Mouse (Mus musculus): ENCODE results near the gene Efhd1.
A peak's percentile ranks its signal among the peaks of the same experiment; 100 is the strongest.

Gene Efhd1

DNA sequence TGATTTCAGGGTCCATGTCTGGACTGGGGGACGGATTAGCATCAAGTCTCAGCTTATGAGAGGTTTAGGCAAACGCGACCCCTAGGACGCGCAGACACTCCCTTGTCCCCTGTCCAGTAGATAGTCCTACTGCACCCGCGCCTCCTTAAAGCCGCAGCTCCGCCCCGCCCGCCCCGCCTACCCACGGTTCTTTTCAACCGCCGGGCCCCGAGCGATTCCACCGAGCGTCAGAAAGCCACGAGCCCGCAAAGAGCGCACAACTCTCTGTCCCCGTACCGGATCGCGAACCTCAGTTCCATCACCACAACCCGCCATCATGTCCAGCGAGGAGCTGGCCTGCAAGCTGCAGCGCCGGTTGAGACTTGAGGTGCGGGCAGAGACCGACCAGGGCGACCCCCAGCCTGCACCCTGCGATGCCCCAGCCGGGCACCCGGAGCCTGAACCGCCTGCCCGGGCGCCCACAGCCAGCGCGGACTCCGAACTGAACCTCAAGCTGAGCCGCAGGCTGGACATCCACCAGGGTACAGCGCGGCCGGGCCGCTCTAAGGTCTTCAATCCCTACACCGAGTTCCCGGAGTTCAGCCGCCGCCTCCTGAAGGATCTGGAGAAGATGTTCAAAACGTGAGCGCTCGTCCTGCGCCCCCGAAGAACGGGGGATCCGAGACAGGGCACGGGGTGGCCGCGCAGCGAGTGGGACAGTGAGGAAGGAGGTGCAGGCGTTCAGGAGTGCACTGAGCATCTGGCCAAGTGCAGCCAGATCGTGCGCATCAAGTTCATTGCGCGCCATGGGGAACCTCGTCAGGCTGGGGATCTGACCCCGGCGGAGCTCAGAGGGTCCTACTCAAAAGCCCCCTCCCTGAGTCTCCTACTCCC, at the start of gene Efhd1:
TSS of gene Efhd1 (plus strand) at position 230 of the 873 bp plus-strand sequence.
- DNase-seq (ENCODE audit: low spot score) = no peak

DNA sequence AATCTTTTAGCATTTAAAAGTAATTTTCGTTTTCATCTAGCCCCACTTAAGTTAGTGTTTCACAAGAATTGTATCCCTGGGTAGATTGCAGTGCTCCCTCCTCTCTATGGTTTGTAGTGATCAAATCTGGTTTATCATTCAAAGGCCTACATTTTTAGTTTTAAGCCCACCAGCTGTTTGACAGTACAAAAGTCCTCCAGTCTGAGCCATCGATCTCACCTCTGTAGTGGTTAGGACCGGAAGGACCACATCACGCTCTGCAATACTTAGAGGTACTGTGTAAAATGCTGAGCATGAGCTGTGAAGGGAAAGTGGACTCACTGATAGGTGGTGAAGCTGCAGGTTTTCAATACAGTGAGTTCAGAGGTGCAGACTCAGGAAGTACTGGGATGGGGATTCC, 49.4 kb upstream of the Efhd1 start:
- DNase-seq (ENCODE audit: low spot score) = no peak

DNA sequence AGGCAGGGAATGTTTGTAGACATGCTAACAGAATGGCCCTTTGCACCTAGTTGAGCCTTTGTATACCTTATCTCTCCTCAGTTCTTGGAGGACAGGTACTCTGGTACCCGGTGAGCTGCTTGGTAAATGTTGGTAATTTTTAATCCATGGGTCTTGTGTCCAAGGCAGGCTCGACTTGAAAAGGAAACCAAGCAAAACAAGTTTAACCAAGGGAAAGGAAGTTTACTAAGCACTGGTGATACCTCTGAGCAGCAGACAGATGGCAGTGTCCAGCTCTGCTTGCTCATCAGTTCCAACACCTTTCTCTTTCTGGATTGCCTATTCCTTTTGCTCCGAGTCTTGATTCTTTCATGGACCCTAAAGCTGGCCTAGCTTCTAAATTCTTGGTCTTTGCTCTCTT, 46.2 kb upstream of the Efhd1 start:
- DNase-seq (ENCODE audit: low spot score) = no peak

DNA sequence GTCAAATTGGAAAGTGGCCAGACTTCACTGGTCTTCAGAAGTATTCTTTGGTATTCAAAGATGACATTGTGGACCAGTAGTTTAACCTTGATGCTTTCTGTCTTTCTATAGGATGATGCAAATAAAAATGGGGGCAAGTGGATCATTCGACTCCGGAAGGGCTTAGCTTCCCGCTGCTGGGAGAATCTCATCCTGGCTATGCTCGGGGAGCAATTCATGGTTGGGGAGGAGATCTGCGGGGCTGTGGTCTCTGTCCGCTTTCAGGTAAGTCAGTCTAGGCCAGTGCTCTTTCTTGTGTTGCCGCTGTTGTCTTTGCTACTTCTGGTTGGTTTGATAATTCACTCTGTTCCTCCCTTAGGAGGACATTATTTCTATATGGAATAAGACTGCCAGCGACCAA, 38.4 kb upstream of the Efhd1 start:
- DNase-seq (ENCODE audit: low spot score) = no peak

DNA sequence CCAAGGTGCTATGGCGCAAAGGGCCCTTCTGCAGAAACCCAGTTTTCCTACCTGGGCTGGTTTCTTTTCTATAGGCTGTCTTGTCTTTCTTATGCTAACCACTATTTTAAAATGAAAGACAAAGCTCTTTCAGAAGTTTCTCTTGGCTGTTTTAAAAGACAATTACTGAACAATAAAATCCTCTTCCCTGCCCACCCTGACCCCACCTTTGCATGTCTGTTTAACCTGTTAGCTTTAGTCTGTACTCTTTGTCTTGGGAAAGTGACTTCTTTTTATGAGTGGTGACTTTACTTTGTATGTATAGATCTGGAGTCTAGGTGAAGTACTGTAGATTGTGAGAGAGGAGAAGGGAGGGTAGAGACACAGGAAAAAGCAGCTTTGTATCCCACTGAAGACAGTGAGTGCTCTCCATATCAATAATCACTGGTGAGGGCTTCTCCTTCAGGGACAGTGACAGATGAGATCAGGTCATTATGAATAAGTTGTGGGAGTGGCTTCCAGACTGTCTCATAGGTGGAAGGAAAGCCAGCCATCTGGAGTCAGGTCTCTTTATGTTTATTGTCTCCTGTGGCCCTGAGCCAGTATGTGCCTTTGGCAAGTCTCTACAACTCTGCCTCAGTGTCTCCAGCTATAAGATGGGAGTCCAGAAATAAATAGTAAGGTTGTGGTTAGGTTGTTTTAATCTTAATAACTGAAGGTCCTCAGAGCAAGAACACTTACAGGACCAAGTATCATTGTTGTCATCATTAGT, 37.6 kb upstream of the Efhd1 start:
- no peak for DNase-seq (ENCODE audit: low spot score)

DNA sequence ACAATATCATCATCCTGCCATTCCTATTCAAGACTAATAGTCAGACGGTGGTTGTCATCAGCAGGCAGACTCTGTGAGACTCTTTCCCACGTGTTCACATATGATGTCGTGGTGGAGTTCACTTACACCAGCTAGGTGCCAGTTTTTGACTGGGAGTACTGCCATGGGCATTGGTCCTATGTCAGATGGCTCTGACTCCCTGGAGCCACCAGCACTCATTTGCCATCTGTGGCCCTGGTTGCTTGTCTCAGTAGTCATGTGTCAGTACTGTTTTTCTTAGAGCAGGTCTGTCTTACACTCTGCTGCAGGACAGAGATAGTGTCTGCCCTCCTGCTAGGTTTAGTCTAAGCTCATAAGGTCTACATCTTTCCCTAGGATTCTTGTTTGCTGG, 37.0 kb upstream of the Efhd1 start:
- DNase-seq (ENCODE audit: low spot score) = no peak

DNA sequence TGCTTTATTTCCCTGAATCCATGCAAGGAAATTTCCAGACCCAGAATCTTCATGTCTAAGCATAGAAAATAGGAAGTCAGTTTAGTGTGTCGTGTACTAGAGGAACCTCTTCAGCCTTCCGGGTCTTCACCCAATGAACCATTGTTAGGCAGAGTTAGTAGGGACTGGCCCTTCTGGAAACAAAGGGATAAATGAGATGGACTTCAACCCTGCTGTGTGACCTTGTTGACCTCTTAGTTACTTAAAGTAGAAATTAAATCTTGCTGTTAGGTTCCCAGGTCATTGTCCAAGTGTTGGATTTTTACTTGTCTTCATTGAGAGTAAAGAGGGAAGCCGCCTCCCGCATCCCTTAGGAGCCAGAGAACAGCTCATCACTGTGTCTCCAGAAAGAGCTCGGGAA, 33.6 kb upstream of the Efhd1 start:
- no peak for DNase-seq (ENCODE audit: low spot score)

DNA sequence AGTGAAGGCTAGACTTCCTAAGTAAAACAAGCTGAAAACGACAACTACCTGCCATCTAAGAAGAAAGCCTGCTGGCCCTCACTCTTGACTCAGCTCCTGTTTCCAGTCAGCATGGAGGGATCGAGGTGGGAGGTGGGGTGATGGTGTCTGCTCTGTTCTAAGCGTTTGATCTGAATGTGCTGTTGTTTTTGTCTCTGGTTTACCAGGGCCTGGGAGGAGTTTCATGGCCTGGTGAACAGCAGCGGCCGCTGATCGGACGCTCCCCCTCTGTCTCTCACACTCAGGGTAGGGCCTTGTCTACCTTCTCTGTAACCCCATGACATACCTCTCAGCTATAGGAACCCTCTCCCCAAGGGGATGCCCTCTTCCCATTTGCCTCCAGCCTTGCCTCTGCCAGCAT, 32.0 kb upstream of the Efhd1 start:
- no peak for DNase-seq (ENCODE audit: low spot score)

DNA sequence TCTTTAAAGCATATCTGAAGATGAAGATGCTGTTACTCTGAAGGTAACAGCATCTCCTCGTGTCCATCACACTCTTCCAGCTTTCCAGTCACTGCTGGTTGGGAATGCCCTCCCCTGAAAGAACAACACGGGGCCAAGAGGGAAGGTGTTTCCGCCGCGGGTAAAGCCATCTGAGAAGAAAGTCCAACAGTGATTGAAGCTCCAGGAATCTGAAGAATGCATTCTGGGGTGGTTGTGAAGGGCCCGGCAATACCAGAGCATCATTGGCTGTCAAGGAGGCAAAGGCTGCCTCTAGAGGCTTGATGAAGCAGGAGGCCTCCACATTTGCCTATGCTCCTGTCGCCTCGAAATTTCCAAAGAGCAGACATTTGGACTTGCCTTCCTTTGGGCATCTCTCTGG, 25.1 kb upstream of the Efhd1 start:
- no peak for DNase-seq (ENCODE audit: low spot score)

DNA sequence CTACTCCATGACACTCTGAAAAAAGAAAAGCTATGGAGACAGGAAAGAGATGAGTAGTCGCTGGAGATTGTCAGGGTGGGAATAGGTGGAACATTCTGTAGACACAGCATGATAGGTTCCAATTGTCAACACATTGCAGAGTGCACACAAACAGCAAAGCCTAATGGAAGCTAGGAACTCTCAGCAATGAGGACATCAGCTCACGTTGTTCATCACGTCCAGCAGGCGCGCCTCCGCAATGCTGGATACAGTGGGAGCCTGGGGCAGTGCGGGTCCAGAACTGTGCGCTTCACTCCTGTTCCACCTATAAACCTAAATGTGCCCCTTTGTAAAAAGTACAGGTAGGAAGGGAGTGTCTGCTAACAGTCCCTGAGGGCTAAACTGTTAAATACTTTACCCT, 21.1 kb upstream of the Efhd1 start:
- DNase-seq (ENCODE audit: low spot score) = no peak

DNA sequence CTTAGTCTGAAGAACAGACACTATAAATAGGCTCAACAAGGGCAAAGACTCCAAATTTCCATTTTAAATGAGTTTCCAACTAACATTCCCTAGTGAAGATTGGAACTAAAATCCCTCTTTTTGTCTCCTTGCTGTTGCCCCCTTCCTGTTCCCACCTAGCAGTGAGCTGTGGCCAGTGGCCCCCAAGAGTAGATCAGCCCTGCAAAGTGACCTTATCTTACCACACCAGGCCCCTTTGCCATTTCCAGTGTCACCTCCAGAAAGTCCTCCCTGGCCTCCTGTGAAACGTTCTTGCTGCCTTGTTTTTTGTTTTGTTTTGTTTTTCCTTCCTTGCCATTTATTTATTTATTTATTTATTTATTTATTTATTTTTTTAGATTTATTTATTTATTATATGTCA, 18.7 kb upstream of the Efhd1 start:
- DNase-seq (ENCODE audit: low spot score) = no peak

DNA sequence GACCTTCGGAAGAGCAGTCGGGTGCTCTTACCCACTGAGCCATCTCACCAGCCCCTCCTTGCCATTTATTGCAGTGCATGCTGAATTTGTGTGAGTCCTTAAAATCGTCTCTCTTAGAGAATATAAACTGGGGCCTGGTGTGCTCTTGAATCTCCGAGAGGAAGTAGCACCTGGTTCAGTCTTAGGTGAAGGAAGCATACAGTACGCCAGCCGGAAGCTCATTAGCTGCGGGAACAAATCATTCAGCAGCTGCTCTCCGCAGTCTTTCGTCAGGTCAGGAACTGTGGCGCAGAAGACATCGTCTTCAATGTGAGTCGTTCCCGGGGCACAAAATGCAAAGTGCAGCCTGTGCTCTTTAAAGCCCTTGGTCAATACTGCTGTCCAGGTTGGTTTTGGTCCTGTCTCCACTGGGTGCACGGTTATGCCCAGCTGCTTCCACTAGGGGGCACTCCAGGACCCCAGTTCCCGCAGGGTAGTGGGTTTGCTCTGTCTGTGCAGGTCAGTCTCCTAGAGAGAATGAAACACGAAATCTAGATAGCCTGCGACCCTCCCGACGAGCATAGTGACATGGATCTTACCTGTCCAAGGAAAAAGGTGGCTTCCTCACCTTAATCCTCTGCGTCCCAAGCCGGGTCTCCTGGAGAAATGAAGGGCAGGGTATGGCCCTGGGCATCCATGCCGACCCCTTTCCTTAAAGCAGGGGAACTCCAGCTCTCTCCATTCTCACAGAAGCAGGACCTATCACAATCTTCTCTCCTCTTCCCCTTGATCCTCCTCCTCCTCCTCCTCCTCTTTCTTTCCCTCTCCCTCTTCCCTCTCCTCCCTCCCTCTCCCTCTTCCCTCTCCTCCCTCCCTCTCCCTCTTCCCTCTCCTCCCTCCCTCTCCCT, 18.0 kb upstream of the Efhd1 start:
- DNase-seq (ENCODE audit: low spot score) = peak; percentile 88

DNA sequence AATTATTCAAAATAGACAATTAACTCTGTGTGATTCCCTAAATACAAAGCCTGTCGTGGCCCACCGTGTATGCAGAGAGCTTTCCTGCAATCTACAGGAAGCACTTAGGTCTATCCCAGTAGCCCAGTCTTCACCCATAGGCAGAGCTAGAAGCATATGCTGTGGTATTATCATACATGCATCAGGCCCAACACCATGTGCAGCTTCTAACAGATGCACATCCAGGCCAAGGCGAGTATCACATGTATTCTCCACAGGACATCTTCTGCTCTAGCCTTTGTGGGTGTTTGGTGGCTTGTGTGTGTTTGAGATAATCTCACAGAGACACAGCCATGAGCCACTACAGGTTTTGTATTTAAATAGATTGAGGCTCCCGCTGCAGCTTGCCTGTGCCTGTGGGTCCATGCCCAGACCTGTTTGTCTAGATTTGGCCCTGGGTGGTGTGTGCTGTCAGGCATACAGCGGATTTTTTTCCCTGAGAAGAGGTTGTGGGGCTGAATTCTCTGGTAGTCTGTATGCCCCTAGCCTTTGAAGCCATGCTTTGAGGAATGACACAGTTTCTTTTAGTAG, 12.0 kb upstream of the Efhd1 start:
- no peak for DNase-seq (ENCODE audit: low spot score)

DNA sequence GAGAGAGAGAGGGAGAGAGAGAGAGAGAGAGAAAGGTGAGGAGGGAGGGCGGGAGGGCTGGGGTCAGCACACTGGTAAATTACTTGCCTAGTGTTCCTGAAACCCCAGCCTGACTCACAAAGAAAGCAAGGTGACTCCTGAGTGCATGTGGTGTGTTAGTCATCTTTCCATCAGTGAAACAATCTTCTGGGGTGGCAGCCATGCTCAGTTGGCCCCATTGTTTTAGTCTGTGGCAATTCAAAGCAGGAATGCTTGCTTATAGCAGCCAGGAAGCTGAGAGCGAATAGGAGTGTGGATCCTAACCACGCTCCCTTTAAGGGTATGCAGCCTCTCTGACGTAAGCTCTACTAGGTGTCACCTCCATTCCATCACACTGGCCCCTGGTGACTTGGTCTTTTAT, 9.0 kb upstream of the Efhd1 start:
- no peak for DNase-seq (ENCODE audit: low spot score)

DNA sequence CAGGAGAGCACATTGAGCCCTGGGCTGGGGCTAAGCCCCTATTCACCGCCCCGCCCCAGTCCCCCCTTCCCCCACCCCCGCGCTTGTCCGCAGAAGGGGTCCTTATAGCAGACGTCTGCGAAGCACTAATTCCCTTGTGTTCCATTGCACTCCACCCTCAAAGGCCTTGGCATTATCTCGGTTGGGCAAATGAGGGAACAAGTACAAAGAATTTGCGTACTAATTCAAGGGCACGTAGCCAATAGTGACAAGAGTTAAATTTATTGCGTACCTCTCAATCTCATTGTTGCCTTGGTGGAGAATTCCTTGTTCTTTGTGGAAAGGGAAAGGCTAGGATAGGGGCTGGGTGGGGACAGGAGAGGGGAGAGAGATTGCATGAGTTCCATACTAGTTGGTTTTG, 6.5 kb upstream of the Efhd1 start:
- DNase-seq (ENCODE audit: low spot score) = no peak

DNA sequence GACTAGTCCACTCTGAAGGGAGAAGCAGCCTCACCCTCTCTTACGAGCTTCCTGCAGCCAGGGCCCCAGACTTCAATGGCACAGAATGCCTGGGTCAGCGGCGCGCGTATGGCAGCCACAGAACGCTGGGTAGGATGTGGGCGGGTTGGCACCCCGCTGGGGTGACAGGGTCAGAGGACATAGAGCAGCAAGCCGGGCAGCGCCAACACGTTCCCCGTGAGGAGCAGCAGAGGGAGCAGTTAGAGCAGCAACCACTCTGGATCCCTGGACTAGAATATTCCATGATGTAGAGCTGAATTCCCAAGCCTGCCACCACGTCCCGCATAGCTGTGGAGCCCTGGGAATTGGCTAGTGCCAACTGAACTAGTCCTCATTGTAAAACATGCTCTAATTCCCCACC, 5.7 kb upstream of the Efhd1 start:
- DNase-seq (ENCODE audit: low spot score) = no peak

DNA sequence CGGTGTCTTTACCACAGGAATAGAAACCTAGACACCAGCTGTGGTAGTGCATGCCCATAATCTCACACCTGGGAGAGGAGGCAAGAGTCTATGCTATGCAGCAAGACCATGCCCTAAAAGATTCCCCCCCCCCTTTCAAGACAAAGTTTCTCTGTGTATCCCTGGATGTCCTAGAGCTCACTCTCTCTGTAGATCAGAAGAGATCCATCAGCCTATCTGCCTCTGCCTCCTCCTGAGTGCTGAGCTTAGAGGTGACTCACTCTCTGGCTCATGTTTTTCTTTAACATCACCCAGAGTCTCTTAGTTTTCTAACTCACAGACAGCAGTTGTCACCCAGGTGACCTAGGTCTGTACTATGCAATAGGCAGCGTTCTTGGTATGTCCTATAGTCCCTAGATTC, 4.8 kb upstream of the Efhd1 start:
- DNase-seq (ENCODE audit: low spot score) = no peak

DNA sequence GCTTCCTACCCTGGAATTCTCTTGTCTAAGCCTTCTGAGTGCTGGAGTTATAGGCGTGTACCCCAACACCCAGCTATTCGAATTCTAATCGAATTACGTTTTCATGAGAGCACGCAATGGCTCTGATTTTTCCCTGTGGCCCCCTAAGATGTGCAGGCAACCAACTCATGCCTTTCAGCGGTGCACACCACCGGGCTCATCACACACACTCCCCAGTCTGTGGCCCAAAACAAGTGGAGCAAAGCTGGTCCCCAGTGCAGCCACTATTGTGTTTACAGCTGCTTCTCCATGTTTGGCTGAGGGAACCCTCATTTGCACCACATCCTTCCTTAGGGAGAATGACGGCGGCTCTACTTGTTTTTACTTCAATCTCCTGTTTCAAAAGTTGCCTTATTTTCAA, 906 bp upstream of the Efhd1 start:
- DNase-seq (ENCODE audit: low spot score) = no peak

DNA sequence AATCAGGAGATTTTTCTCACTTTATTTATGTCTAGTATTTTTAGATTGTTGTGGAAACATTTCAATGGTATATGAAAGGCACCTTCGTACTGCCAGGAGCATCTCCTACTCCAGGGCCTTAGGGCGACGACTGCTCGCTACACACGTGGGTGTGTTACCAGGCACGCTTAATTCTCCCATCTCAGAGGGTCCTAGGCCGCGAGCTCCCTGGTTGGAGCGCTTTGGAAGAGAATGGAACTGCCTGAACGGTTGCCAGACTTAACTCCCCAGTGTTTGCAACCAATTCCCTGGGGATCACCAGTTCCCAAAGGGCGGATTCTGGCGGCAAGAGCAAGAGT, 398 bp upstream of the Efhd1 start:
- DNase-seq (ENCODE audit: low spot score) = no peak

DNA sequence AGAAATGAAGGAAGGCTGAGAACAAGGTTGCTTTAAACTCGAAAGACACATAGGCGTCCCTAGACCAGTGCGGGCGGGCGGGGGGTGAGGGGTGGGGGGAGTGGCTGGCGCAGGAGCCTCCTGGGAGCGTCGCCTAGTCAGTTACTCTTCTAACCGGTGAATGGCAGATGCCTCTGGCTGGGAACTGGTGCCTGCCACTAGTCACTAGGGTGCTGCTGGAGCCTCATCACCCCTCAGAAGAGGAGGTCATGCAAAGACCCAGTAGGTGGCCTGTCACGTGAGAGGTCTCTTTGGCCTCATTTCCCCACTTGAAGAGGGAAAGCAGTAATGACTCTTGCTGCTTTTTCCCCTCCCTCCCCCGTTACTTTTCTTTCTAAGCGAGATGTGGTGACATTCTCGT, 1.0 kb downstream of the Efhd1 start:
- DNase-seq (ENCODE audit: low spot score) = no peak

DNA sequence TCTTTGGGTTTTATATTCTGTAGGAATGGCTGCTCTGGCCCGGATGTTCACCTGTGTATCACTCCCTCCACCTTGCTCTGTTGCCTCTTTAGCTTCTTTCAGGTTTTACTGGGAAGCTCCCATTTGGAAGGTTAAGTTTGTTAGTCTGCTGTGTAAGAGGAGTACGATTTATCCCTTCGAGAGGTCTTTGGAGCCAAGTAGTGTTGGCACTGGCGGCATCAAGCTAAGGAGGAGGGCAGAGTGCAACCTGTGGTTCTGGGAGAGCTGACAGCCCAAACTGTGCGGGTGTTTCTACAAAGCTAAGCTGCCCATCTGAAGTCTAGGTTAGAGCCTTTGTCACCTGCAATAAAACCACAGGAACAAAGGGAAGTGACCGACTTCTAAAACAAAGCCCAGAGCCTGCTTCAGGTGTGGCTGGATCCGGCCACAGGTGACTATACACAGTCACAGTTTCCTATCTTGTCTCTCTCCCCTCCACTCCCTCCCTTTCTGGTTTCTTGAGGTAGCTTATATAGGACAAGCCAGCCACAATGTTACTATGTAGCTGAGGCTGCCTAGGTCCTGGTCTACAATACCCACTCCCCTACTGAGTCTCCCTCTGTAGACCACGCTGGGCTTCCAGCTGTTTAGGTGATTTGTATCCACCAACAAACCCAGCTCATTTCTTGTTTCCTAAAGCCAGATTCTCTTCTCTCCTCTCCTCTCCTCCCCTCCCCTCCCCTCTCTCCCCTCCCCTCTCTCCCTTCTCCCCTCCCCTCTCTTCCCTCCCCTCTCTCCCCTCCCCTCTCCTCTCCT, 2.3 kb downstream of the Efhd1 start:
- no peak for DNase-seq (ENCODE audit: low spot score)

DNA sequence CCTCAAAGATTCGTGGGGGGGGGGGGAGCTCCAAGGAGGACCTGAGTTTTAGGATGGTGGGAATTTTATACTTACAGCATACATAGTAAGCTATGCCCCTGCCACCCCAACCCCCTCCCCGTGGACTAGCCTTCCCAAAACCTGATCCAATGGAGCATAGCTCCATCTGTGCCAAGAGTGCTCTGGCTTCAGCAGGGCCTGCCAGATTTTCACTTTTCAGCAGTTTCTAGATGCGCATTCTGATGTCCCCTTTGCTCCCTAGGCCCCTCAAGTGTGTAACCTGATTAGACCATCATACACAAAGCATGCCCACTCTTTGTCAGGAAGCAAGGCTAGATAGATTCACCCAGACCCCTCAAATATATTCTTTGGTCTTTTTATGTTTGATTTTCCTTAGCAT, 6.0 kb downstream of the Efhd1 start:
- DNase-seq (ENCODE audit: low spot score) = no peak

All from ovary, postnatal 14 days (tissue).